Mouse (Mus musculus) heart, embryonic 10.5 days (tissue): ENCODE measurements around the gene Mmp2. TPM values are rescaled to one million over a fixed set of nuclear protein-coding genes. Genes with fewer than 3 reads are reported as not detected.

Experiments used
- polyA plus RNA-seq: library from polyadenylated mRNA; unstranded; fragments of >200 nt; fragmentation: Nextera tagmentation; extraction: Ambion mirVana; gene quantifications from 2 replicates; pipeline ENCODE4 v1.2.1, GENCODE M21; 2016

The Mmp2 gene
- polyA plus RNA-seq, 1 experiment from 2014 or later: 96.5 TPM

Other genes starting within 250 kb of the Mmp2 start
- 2.9 and 4.9 TPM in 2 replicates for gene Irx6, start 153.0 kb upstream of the Mmp2 start, polyA plus RNA-seq
- gene Lpcat2, start 28.0 kb downstream of the Mmp2 start, polyA plus RNA-seq: 1.4 and 2.8 TPM in 2 replicates
- 0.26 TPM in 1 of 2 replicates, not detected in the other for gene Capns2, start 74.1 kb downstream of the Mmp2 start, polyA plus RNA-seq
- 0.05 and 0.11 TPM in 2 replicates for gene Slc6a2, start 132.8 kb downstream of the Mmp2 start, polyA plus RNA-seq
- gene Ces1a, start 220.9 kb downstream of the Mmp2 start, polyA plus RNA-seq: 0.16 TPM in 1 of 2 replicates, not detected in the other